Mouse (Mus musculus) brown adipose tissue, adult 24 weeks (tissue): ENCODE measurements around the gene Zfp263. TPM values are rescaled to one million over a fixed set of nuclear protein-coding genes. Genes with fewer than 3 reads are reported as not detected.

Experiments used
- H3K27ac ChIP-seq: fragments of 200-500 bp; replicated peaks from 2 replicates; pipeline ENCODE4 v1.5.1; 2012; ENCODE audit warnings: low read depth, mild to moderate bottlenecking, low read length
- H3K4me1 ChIP-seq: fragments of 200-500 bp; 2 replicates; pipeline ENCODE4 v1.6.1; 2012; ENCODE audit warnings: low read length, mixed read lengths; ENCODE audit not compliant: control insufficient read depth, insufficient read depth, insufficient read length
- H3K4me3 ChIP-seq: fragments of 200-500 bp; 2 replicates; pipeline ENCODE4 v1.5.1; 2012; ENCODE audit warnings: low read depth, mild to moderate bottlenecking, low read length, moderate library complexity; ENCODE audit not compliant: insufficient read depth
- polyA plus RNA-seq: library from polyadenylated mRNA; stranded (reverse); fragments of >200 nt; gene quantifications from 2 replicates; pipeline ENCODE4 v1.2.4, GENCODE M21; 2012; ENCODE audit not compliant: missing spikeins, insufficient read depth, insufficient read length

Zfp263 gene
- polyA plus RNA-seq, 1 experiment = 6.8 TPM

DNA sequence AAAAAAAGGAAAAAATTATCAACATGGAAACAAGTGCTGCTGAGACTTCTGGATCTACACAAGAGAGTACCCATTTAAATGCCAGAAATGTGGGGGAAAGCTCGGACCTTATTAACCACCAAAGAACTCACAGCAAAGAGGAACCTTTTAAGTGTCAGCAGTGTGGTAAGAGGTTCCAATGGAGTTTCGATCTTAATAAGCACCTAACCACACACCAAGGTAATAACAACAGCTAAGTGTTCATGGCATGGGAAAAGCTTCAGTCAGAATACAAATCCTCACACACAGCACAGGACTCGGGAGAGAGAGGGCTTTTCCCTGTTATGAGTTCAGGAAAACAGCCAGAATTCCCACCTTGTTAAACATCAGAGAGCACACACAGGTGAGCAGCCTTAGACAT, 32.5 kb downstream of the Zfp263 start:
- no peak overlapping the region for H3K27ac ChIP-seq
- no peak overlapping the region for H3K4me3 ChIP-seq
- no peaks in the 10 kb centered on the region for H3K4me1 ChIP-seq

DNA sequence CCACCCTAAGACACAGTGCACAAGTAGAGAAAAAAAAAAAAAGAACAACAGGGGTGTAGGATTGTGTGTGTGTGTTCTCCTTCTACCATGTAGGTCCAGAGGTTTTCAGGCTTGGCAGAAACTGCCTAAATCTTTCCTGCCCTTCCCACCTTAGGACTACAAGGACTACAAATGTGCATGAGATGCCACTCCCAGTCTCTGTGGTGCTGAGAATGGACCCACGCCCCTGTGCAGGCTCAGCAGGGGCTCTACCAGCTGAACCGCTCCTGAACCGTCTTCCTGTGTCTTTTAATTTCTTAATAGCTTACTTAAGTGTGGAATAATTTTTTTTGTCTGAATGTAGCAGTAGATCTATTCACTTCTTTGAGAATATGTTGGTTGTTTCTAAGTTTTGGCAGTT, 34.1 kb downstream of the Zfp263 start:
- no peaks in the 10 kb centered on the region for H3K4me1 ChIP-seq
- H3K27ac ChIP-seq = no peak overlapping the region
- H3K4me3 ChIP-seq = no peak overlapping the region

DNA sequence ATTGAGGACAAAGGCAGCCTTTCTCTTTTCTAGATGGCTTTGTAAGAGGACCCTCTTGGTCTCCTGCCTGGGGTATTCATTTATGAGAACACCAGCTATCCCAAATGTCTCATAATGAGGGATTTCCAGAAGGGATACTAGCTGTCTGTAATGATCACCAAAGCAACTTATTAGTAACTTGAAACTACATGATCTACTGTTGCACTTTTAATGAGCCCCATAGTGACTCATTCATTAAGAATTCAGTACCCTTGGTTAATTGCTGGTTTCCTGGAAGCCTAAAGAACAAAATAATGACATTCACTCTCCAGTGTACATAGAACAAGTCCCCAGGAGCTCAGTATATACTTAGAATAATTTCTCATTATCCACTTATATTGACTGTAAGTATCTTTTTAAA, 37.3 kb downstream of the Zfp263 start:
- no peak overlapping the region for H3K27ac ChIP-seq
- no peaks in the 10 kb centered on the region for H3K4me1 ChIP-seq
- no peak overlapping the region for H3K4me3 ChIP-seq

DNA sequence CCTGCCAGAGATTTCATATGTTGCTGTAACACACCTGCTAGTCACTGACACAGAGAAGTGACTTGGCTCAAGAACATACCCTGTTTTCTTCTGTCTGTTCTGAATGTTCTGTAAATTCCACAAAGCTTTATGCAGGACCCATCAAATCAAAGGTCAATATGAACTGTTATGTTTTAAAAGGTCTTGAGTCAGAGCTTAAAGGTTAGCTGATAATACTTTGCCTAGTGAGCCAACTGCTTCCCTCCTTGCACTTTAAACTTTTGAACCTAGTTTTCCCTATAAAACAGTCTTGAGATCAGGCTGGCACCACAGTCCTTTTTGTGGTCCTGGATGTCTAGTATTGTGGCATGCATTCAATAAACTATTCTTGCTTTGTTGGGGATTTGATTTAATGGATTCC, 44.5 kb downstream of the Zfp263 start:
- H3K27ac ChIP-seq = no peak overlapping the region
- H3K4me1 ChIP-seq = no peaks in the 10 kb centered on the region
- H3K4me3 ChIP-seq = no peak overlapping the region

Other genes with a start within 250 kb of the Zfp263 start
- gene Olfr161, start 153.1 kb upstream of the Zfp263 start, polyA plus RNA-seq = not detected in 2 replicates
- not detected in 2 replicates for gene Mefv, start 26.0 kb upstream of the Zfp263 start, polyA plus RNA-seq
- gene Olfr15, start 86.8 kb downstream of the Zfp263 start, polyA plus RNA-seq = not detected in 2 replicates
- gene Zfp174, start 103.2 kb downstream of the Zfp263 start, polyA plus RNA-seq = 0.38 and 1.1 TPM in 2 replicates
- gene Naa60, start 128.3 kb downstream of the Zfp263 start, polyA plus RNA-seq = 41.4 and 52.4 TPM in 2 replicates
- 3.9 and 4.9 TPM in 2 replicates for gene Zfp597, start 140.5 kb downstream of the Zfp263 start, polyA plus RNA-seq
- not detected in 2 replicates for gene Gm20695, start 140.6 kb downstream of the Zfp263 start, polyA plus RNA-seq
- gene 1700037C18Rik, start 164.6 kb downstream of the Zfp263 start, polyA plus RNA-seq = 3.8 and 4.2 TPM in 2 replicates
- gene Cluap1, start 164.7 kb downstream of the Zfp263 start, polyA plus RNA-seq = 9.1 and 10.2 TPM in 2 replicates
- not detected in 2 replicates for gene Nlrc3, start 232.5 kb downstream of the Zfp263 start, polyA plus RNA-seq